Mouse (Mus musculus): ENCODE measurements around the gene Rhbdd1. TPM values are rescaled to one million over a fixed set of nuclear protein-coding genes. Genes with fewer than 3 reads are reported as not detected.

Rhbdd1 gene
- total RNA-seq, 2 experiments from 2014 or later, result 6.3 to 7.1 TPM

DNA sequence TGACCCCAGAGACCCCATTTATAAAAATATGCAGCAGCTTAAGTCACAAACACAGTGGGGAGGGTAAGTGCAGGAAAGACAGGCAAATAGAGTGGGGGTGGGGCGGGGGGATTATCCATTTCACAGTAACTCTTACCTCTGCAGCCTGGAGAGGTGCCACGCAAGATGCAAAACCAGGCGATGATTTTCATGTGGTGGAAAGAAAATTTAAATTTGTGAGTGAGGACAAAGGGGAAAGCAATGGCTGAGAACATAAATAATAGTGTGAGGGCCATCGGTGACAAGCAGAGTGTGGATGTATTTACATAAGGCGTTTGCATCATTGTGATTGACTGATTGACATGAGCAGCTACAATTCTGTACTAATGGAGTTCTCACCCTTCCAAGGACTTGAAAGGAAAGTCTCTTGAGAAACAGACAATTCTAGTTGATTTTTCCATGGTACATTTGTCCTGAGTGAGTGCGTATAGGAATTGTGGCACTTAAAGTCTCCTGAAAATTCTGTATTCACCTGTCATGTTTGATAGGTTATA, 149.1 kb downstream of the Rhbdd1 start:
- intact Hi-C loops (cut with DNase I), result no loop called here
- DNase-seq (ENCODE audit: low spot score in 2 of 2), result no peak

GRCm38 (mm10) chr1:82468872-82469271, 152.6 kb downstream of the Rhbdd1 start:
- intact Hi-C loops (cut with DNase I), result no loop called here
- no peak for DNase-seq (ENCODE audit: low spot score in 2 of 2)

- intact Hi-C loops (cut with DNase I), result no loop called here
- no peak for DNase-seq (ENCODE audit: low spot score in 2 of 2)
These were observed 154.4 kb downstream of the Rhbdd1 start for GRCm38 (mm10) chr1:82470516-82471225.

DNA sequence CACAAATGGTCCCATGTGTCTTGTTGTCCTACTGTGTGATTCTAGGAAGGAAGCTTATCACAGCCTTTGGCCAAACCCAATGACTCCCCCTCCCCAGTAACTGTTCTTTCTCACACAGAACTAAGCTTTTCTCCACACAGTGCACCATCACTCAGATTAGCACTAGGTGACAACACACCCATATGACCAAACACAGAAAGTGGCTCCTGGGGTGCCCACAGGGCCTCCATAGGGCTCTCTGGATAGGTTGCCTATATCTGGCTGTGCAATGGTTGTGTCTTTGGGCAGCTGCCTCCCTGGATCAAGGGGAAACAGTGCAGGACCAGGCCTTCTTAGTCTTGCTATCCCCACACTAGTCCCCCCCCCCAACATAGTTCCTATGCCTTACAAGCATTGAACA, 157.2 kb downstream of the Rhbdd1 start:
- no peak for DNase-seq (ENCODE audit: low spot score in 2 of 2)
- intact Hi-C loops (cut with DNase I), result no loop called here

DNA sequence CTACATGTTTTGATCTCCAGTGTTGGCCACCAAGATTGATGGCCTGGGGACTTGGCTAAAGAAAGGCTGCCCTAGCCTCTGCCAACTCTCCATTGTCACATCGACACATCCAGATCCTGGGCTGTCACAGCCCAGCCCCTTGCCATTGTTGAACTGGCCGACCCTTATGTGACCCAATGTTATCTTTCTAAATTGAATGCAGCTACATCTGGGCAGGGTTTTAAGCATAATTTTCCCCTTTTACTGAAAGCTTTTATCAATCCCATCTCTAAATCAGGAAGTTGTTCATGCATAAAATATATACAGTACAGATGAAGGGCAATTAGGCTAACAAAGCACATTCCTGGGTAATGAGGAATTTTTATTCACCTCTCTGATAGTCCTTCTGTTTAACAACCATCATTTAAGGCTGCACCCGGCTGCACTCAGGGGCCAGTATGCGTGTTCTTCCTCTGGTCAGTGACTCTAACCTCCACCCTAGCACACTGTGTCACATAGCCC, 158.3 kb downstream of the Rhbdd1 start:
- intact Hi-C loops (cut with DNase I), result loop anchor here (2.0 kb wide), 1 partner anchor 1158 kb away; no protein-coding TSS in a partner anchor
- DNase-seq (ENCODE audit: low spot score in 2 of 2), result no peak

DNA sequence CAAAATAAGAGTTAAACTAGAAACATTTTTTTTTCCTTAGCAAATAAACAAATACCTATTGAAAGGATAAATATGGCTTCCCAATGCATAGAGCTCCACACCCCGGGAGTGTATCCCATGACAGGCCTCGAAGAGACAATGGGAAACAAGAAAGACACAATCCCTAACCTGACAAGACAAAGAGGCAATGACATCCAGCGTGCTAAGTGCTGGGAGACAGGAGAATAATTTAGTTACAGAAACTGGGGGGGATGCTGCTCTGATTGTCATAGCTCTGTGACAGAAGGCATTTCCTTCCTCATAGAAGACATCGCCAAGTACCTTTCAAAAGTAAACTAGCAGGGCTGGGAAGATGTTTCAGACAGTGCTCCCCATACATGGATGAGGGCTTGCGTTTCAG, 159.0 kb downstream of the Rhbdd1 start:
- intact Hi-C loops (cut with DNase I), result loop anchor here (2.0 kb wide), 1 partner anchor 1158 kb away; no protein-coding TSS in a partner anchor
- DNase-seq (ENCODE audit: low spot score in 2 of 2), result no peak

DNA sequence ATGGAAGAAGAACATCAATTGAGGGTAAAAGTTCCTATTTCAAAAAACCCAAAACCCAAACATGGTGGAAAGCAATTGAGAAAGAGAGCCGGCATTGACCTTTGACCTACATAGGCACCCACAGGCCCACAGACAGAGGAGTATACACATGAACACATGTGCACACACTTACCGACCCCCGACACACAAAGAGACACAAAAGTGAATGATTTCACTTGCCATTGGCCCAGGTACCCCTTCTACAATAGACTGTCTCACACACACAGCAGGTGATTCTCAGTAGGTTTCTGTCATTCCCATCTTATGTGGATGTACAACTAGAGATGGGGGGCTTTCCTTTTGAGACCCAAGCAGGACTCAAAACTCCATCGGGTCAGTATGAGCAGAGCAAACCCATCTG, 159.6 kb downstream of the Rhbdd1 start:
- intact Hi-C loops (cut with DNase I), result loop anchor here (2.0 kb wide), 1 partner anchor 1159 kb away; no protein-coding TSS in a partner anchor
- no peak for DNase-seq (ENCODE audit: low spot score in 2 of 2)

GRCm38 (mm10) chr1:82476256-82476655, 160.0 kb downstream of the Rhbdd1 start:
- DNase-seq (ENCODE audit: low spot score in 2 of 2), result peak; percentile 32 to 33
- intact Hi-C loops (cut with DNase I), result no loop called here

DNA sequence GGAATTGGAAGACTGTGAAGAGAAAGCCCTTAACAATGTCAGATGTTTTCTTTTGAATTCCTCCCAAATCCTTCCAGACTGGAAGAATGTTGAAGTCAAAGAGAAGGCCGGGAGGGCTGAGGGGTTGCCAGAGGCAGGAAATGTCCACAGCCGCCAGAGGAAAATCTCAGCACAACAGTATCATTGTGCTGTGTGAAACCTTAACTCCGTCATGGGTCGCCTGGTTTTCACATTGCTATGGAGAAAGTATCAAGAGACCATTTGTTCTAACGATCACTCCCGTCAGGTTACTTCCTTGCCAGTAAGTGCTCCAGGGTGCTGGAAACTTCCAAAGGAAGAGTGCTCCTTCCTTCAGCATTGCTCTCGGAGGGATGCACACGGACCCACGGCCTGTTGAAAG, 160.5 kb downstream of the Rhbdd1 start:
- intact Hi-C loops (cut with DNase I), result no loop called here
- no peak for DNase-seq (ENCODE audit: low spot score in 2 of 2)

- no peak for DNase-seq (ENCODE audit: low spot score in 2 of 2)
- intact Hi-C loops (cut with DNase I), result no loop called here
These were observed 163.6 kb downstream of the Rhbdd1 start for GRCm38 (mm10) chr1:82479696-82480487.

GRCm38 (mm10) chr1:82482371-82482770, 166.1 kb downstream of the Rhbdd1 start:
- intact Hi-C loops (cut with DNase I), result no loop called here

DNA sequence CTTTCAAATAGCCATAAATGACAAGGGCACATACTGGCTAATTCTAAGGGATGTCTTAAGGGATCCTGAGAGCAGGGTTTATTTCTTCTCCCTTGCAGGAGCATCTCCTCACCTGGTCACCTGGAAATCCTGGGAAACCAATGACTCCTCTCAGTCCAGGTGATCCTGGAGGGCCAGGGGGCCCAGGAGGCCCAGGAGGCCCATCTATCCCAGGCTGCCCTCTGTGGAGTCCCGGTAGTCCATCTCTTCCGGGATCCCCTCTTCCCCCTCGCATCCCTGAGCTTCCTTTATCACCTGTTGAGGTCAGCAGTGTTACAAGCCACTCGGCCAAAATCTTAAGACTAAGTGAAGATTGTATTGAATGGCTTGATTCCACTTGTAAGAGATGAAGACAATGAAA, 170.1 kb downstream of the Rhbdd1 start:
- intact Hi-C loops (cut with DNase I), result no loop called here
- no peak for DNase-seq (ENCODE audit: low spot score in 2 of 2)

More at GRCm38 (mm10) chr1:82482371-82482770, 166.1 kb downstream of the Rhbdd1 start:
- DNase-seq (ENCODE audit: low spot score in 2 of 2), result no peak

DNA sequence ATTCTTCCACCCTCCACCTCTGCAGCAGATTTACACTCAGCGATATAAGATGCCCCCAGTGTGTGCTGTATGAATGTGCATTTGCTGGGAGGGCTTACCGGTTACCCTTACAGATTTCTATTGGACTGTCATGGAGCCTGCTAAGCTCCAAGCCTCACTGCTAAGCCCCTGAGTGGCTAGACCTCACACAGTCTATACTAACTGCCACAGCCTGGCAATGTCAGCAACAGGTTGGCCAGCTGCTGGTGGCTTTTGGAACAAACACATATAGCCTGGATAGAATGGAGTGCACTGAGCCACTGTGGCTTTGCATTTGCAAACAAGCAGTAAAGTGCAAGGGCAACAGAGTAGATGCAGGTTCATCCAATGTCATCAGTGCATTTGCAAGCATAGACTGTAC, 175.7 kb downstream of the Rhbdd1 start:
- DNase-seq (ENCODE audit: low spot score in 2 of 2), result no peak
- intact Hi-C loops (cut with DNase I), result no loop called here

Small RNA genes within 50 kb of the gene (microRNA-seq; reads per million reads assigned to microRNA genes)
- 0 reads per million in 2 experiments for gene Gm22112

Other genes starting within 250 kb of the Rhbdd1 start
- gene Gm9747, start 83.3 kb upstream of the Rhbdd1 start, total RNA-seq (2021), result not detected
- 10 to 100 TPM; 17.3 to 17.4 TPM for gene Irs1, start 25.0 kb upstream of the Rhbdd1 start, total RNA-seq (2021)